In the genomic region with DNA sequence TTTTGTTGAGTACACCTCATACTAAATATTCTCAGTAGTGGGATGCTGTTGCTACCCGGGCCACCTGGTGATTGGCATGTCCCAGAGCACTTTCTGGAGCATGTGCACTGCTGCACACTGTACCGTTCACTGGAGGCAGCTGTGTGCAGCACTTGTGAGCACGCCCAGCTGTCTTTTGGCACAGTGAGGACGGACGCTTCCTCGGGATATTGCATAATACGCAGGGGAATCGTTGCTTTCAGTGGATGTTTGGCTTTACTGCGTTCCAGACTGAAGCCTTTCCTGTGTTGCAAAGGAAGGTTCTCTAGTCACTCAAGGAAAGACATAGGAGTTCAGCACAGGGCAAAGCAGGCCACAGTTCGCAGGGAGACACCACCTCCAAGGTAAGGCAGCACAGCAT, we compare ENCODE assay signal across 9 mouse cellular contexts.
DNase-seq lines count a peak whose midpoint lies in the region; ATAC-seq lines count a peak whose summit lies in the region.
"Had no signal": no experiment of that assay in that cellular context is flagged by ENCODE, and none has a peak within 500 bp of the region (broad histone marks: within the 10 kb centered on the region; RNA-seq: fewer than 3 reads in every experiment).

No protein-coding gene starts in this region.

- no peaks in the 10 kb centered on the region for H3K36me3 ChIP-seq in intestine, embryonic 15.5 days
- H3K36me3 ChIP-seq: embryonic facial prominence, embryonic 12.5 days had no signal

- DNase-seq in adrenal gland, postnatal 25 days = peak; percentile 31
- peak; percentile 71 for DNase-seq in gastrocnemius, adult 18-20 months (ENCODE audit: low spot score)
- DNase-seq in lung, postnatal 36 days = peak; percentile 88
- DNase-seq in cerebellum, adult 11-12 months = no peak
- no peak for DNase-seq in embryo, embryonic 9.5 days (ENCODE audit: extremely low spot score)
- no peak for DNase-seq in right cerebral cortex, postnatal 36 days (ENCODE audit: low spot score in 2 of 2)
- DNase-seq in layer of hippocampus, postnatal 10 days (ENCODE audit: low spot score in 2 of 2) = no peak

- peaks cover 9% of the 10 kb centered on the region; the same call in 1 of the 2 replicates for H3K4me1 ChIP-seq in intestine, embryonic 15.5 days (replicated peaks)

- no peak overlapping the region for H3K4me2 ChIP-seq in intestine, embryonic 15.5 days (replicated peaks)
- H3K4me2 ChIP-seq: embryonic facial prominence, embryonic 12.5 days had no signal

- no peak overlapping the region for H3K4me3 ChIP-seq in intestine, embryonic 15.5 days (replicated peaks)
- H3K4me3 ChIP-seq: embryonic facial prominence, embryonic 12.5 days had no signal

- WGBS in intestine, embryonic 15.5 days = 42% methylated on average over 10 of the region's 10 CpGs

- no peaks in the 10 kb centered on the region for H3K9me3 ChIP-seq in intestine, embryonic 15.5 days
- H3K9me3 ChIP-seq: embryonic facial prominence, embryonic 12.5 days had no signal

- peak overlapping the region; percentile 52 for H3K27ac ChIP-seq in intestine, embryonic 15.5 days
- H3K27ac ChIP-seq: embryonic facial prominence, embryonic 12.5 days had no signal

- peak; percentile 61 for ATAC-seq in intestine, embryonic 15.5 days

- no peak overlapping the region for H3K9ac ChIP-seq in intestine, embryonic 15.5 days
- H3K9ac ChIP-seq: embryonic facial prominence, embryonic 12.5 days had no signal

- H3K27me3 ChIP-seq in intestine, embryonic 15.5 days (replicated peaks) = no peaks in the 10 kb centered on the region
- H3K27me3 ChIP-seq: embryonic facial prominence, embryonic 12.5 days had no signal

Comparison
In these comparisons a context has a peak if more than half of its experiments do, and no peak if none do; other contexts are left out.
1. DNase-seq: peak in adrenal gland, postnatal 25 days (single experiment), gastrocnemius, adult 18-20 months (single experiment) and lung, postnatal 36 days (single experiment); none in cerebellum, adult 11-12 months (single experiment), embryo, embryonic 9.5 days (single experiment), right cerebral cortex, postnatal 36 days (0 of 2) and layer of hippocampus, postnatal 10 days (0 of 2).